Mouse (Mus musculus) hindbrain, embryonic 14.5 days (tissue): ENCODE measurements around the gene Atxn1. TPM values are rescaled to one million over a fixed set of nuclear protein-coding genes. Genes with fewer than 3 reads are reported as not detected.

ENCODE experiments used
- ATAC-seq: fragments of 200-750 bp; cut with Nextera tagmentation; 2 replicates; pipeline ENCODE4 v1.8.0; 2017; ENCODE audit warnings: moderate number of reproducible peaks, mild to moderate bottlenecking, moderate TSS enrichment, moderate library complexity; ENCODE audit not compliant: low FRiP score
- DNase-seq: peaks from one replicate; pipeline ENCODE4 v3.0.0-alpha.2; 2015; ENCODE audit warnings: low spot score
- H3K27ac ChIP-seq: fragments of 300-500 bp; sonication (generic); 2 replicates; pipeline ENCODE4 v1.5.1; 2014; ENCODE audit warnings: mild to moderate bottlenecking, moderate library complexity
- H3K27me3 ChIP-seq: fragments of 300-500 bp; sonication (generic); 2 replicates; pipeline ENCODE4 v1.6.1; 2014; ENCODE audit warnings: mild to moderate bottlenecking, low read length, mixed read lengths; ENCODE audit not compliant: control insufficient read depth, insufficient read depth
- H3K36me3 ChIP-seq: fragments of 300-500 bp; sonication (generic); replicated peaks from 2 replicates; pipeline ENCODE4 v1.6.1; 2014; ENCODE audit not compliant: control insufficient read depth, insufficient read depth
- H3K4me1 ChIP-seq: fragments of 300-500 bp; sonication (generic); replicated peaks from 2 replicates; pipeline ENCODE4 v1.6.1; 2014; ENCODE audit warnings: antibody characterized with exemption, low read length, mixed read lengths; ENCODE audit not compliant: control insufficient read depth, insufficient read depth
- H3K4me2 ChIP-seq: fragments of 300-500 bp; sonication (generic); replicated peaks from 2 replicates; pipeline ENCODE4 v1.6.1; 2014; ENCODE audit warnings: mild to moderate bottlenecking, moderate library complexity
- H3K4me3 ChIP-seq: fragments of 300-500 bp; sonication (generic); replicated peaks from 2 replicates; pipeline ENCODE4 v1.5.1; 2014; ENCODE audit warnings: mild to moderate bottlenecking, low read length
- H3K9ac ChIP-seq: fragments of 300-500 bp; sonication (generic); 2 replicates; pipeline ENCODE4 v1.6.1; 2014
- H3K9me3 ChIP-seq: fragments of 300-500 bp; sonication (generic); 2 replicates; pipeline ENCODE4 v1.6.1; 2016; ENCODE audit warnings: low read length; ENCODE audit not compliant: control insufficient read depth
- WGBS: fragments of 180-500 bp; shearing (Covaris S2); extraction: QIAGEN DNeasy Blood & Tissue Kit; methylation state at CpG from one replicate; pipeline ENCODE4 v1.1.7; 2014; 5-methylcytosine and 5-hydroxymethylcytosine counted together
- polyA plus RNA-seq: library from polyadenylated mRNA; unstranded; fragments of >200 nt; fragmentation: Nextera tagmentation; extraction: Ambion mirVana; gene quantifications from 2 replicates; pipeline ENCODE4 v1.2.1, GENCODE M21; 2014

Atxn1 gene
- polyA plus RNA-seq, 1 experiment from 2014 or later: 8.1 TPM

GRCm38 (mm10) chr13:45990486-45990885 lies 25.7 kb upstream of the Atxn1 start:
- Histone ChIP-seq H3K4me1 (no peaks in the 10 kb centered on the region), H3K9me3 (no peaks in the 10 kb centered on the region), H3K27ac (no peak overlapping the region), H3K4me3 (no peak overlapping the region), H3K4me2 (no peak overlapping the region), H3K9ac (no peak overlapping the region), H3K36me3 (no peaks in the 10 kb centered on the region), H3K27me3 (no peaks in the 10 kb centered on the region)
- WGBS: 77% methylated on average over 5 of the region's 5 CpGs
- DNase-seq (no peak), ATAC-seq (no peak)

- H3K9ac ChIP-seq: no peak overlapping the region
Measured at GRCm38 (mm10) chr13:45979246-45979645, 14.4 kb upstream of the Atxn1 start.

DNA sequence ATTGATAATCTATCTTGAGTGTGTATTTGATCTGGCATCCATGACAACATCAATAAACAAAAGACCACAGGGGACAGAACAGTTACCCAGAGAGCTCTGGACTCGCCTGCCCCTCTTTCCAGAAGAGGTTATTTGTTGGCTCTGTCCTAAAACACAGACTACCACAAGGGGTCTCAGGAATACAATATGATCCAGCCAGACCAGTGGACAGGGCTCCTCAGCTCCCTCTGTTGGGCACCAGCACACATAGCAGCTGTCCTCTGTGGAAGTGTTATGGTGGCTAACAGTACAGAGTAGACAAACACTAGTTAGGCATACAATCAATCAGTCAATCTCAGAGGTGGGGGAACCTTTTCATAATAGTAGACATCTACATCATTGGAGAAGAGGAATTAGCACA lies 12.1 kb upstream of the Atxn1 start:
- Histone ChIP-seq H3K36me3 (no peaks in the 10 kb centered on the region), H3K4me3 (no peak overlapping the region), H3K4me1 (0 out of 2 replicates have a peak, but pooled peaks cover 5% of the 10 kb centered on the region), H3K9ac (no peak overlapping the region), H3K27ac (no peak overlapping the region), H3K9me3 (no peaks in the 10 kb centered on the region), H3K4me2 (no peak overlapping the region), H3K27me3 (no peaks in the 10 kb centered on the region)
- ATAC-seq: no peak
- DNase-seq: peak; percentile 72
- 26% methylated on average over 1 of the region's 1 CpGs for WGBS

More at GRCm38 (mm10) chr13:45979246-45979645, 14.4 kb upstream of the Atxn1 start:
- Histone ChIP-seq H3K4me2 (no peak overlapping the region), H3K27me3 (no peaks in the 10 kb centered on the region), H3K4me1 (0 out of 2 replicates have a peak, but pooled peaks cover 2% of the 10 kb centered on the region), H3K9me3 (no peaks in the 10 kb centered on the region), H3K27ac (no peak overlapping the region), H3K36me3 (no peaks in the 10 kb centered on the region), H3K4me3 (no peak overlapping the region)
- ATAC-seq (no peak), DNase-seq (no peak)
- WGBS: 32% methylated on average over 5 of the region's 5 CpGs

DNA sequence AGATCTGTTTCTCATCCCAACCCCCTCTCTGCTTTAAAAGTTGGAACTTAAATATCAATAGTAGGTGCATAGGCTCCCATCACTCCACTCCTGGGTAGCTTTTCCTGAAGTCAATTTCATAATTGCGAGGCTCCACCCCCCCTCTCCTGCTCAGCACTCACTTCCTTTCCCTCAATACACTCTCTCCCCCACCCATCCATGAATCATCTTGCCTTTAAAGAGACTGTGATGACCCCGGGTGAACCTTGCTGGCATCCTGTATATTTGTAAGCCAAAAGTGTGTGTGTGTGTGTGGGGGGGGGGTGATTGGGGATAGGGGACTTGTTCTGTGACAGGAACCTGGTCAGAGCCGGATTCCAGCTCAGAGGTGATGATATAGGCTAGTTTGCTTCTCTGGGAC lies 9.8 kb upstream of the Atxn1 start:
- no peaks in the 10 kb centered on the region for H3K36me3 ChIP-seq
- 70% methylated on average over 3 of the region's 3 CpGs for WGBS

GRCm38 (mm10) chr13:45973972-45974490 lies 9.2 kb upstream of the Atxn1 start:
- H3K9ac ChIP-seq: no peak overlapping the region
- no peaks in the 10 kb centered on the region for H3K27me3 ChIP-seq
- no peak overlapping the region for H3K27ac ChIP-seq
- ATAC-seq (no peak), DNase-seq (no peak)
- WGBS: 58% methylated on average over 7 of the region's 7 CpGs
- H3K9me3 ChIP-seq: no peaks in the 10 kb centered on the region
- H3K4me2 ChIP-seq: no peak overlapping the region
- 0 out of 2 replicates have a peak, but pooled peaks cover 5% of the 10 kb centered on the region for H3K4me1 ChIP-seq
- no peak overlapping the region for H3K4me3 ChIP-seq
- H3K36me3 ChIP-seq: no peaks in the 10 kb centered on the region

More for the DNA sequence above, 9.8 kb upstream of the Atxn1 start:
- Histone ChIP-seq H3K4me1 (0 out of 2 replicates have a peak, but pooled peaks cover 5% of the 10 kb centered on the region), H3K9me3 (no peaks in the 10 kb centered on the region), H3K9ac (no peak overlapping the region), H3K27ac (no peak overlapping the region), H3K4me3 (no peak overlapping the region), H3K4me2 (no peak overlapping the region), H3K27me3 (no peaks in the 10 kb centered on the region)
- no peak for DNase-seq
- ATAC-seq: no peak

DNA sequence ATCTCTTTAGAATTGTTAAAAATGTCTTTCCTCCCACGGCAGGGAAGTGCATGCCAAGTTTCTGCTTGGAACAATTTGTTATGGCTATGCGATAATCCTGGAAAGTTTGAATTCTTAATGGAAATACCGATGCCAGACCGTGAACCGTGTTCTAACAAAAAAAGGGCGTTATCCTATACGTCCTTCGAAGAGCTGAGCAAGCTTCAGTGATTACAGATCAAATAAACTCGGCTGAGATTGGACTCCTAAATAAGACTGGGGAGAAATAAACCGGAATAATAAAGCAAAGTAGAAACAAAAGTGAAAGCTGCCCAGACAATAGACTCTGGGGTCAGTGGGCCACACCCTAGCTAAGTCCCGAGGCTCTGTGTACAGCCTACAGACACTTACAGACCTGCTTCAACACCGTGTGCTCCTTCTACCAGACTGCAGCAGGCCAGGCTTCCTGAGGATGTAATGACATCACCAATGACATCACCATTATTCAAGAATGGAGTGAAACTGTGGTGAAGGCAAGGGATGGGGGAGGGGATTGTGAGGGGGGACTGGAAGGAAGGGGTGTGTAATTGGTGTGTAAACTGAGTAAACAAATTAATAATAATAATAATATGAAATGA lies 6.2 kb upstream of the Atxn1 start:
- WGBS: 62% methylated on average over 12 of the region's 12 CpGs
- Histone ChIP-seq H3K9ac (no peak overlapping the region), H3K36me3 (no peaks in the 10 kb centered on the region), H3K27ac (no peak overlapping the region), H3K4me2 (no peak overlapping the region), H3K27me3 (peaks cover 3% of the 10 kb centered on the region; the same call in 1 of the 2 replicates), H3K4me3 (no peak overlapping the region), H3K9me3 (no peaks in the 10 kb centered on the region), H3K4me1 (peaks cover 16% of the 10 kb centered on the region)
- DNase-seq (no peak), ATAC-seq (no peak)

DNA sequence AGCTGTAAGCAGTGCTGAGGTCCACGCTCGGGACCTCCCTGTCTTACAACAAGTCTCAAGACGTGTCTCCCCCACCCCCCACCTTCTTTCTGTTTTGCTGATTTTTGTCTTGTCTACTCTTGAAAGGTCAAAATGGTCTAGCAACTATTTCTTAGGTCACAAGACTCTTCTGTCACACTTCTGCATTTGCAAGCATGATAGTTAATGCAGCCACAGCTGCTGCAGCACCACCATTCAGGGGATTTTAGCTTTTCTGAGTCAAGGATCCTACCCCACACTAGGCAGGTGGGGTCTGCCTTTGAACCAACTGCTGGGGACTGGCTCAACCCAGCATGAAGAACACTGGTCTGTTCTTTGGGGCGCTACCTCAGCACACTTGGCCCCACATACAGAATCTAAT lies 3.4 kb upstream of the Atxn1 start:
- peaks cover 17% of the 10 kb centered on the region for H3K4me1 ChIP-seq
- no peaks in the 10 kb centered on the region for H3K36me3 ChIP-seq
- H3K9me3 ChIP-seq: no peaks in the 10 kb centered on the region
- ATAC-seq (no peak), DNase-seq (no peak)
- no peak overlapping the region for H3K27ac ChIP-seq
- H3K4me3 ChIP-seq: no peak overlapping the region
- peaks cover 3% of the 10 kb centered on the region; the same call in 1 of the 2 replicates for H3K27me3 ChIP-seq
- H3K4me2 ChIP-seq: no peak overlapping the region
- 65% methylated on average over 4 of the region's 4 CpGs for WGBS
- no peak overlapping the region for H3K9ac ChIP-seq

DNA sequence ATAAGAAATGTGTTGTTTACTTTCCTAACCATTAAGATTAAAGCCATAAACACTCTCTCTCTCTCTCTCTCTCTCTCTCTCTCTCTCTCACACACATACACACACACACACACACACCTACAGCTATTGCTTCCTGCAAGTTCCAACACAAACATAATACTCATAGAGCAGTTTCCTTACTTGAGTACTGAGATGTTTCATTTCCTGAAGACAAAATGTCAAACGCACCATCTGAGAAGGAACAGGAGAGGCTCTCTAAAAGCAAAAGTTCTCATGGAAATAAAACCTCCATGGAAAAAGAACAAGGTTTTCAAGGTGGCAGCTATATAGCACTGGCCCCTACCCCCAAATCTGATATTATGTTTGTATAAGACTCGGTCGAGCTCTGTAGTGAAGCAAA lies 2.6 kb upstream of the Atxn1 start:
- DNase-seq: no peak
- 77% methylated on average over 3 of the region's 3 CpGs for WGBS
- Histone ChIP-seq H3K27me3 (peaks cover 3% of the 10 kb centered on the region; the same call in 1 of the 2 replicates), H3K36me3 (no peaks in the 10 kb centered on the region), H3K27ac (no peak overlapping the region), H3K9me3 (no peaks in the 10 kb centered on the region), H3K4me2 (no peak overlapping the region), H3K4me3 (no peak overlapping the region), H3K4me1 (peaks cover 23% of the 10 kb centered on the region), H3K9ac (no peak overlapping the region)
- no peak for ATAC-seq

GRCm38 (mm10) chr13:45966586-45966985 lies 1.8 kb upstream of the Atxn1 start:
- H3K4me2 ChIP-seq: peak overlapping the region; percentile 91
- 3% methylated on average over 14 of the region's 14 CpGs for WGBS
- peak; percentile 66 for DNase-seq
- no peak overlapping the region for H3K27ac ChIP-seq
- H3K4me1 ChIP-seq: peaks cover 31% of the 10 kb centered on the region
- no peak overlapping the region for H3K9ac ChIP-seq
- H3K4me3 ChIP-seq: peak overlapping the region; percentile 94
- ATAC-seq: no peak
- no peaks in the 10 kb centered on the region for H3K9me3 ChIP-seq
- H3K27me3 ChIP-seq: peaks cover 3% of the 10 kb centered on the region; the same call in 1 of the 2 replicates
- H3K36me3 ChIP-seq: no peaks in the 10 kb centered on the region
